In genomic region chr1:63201672-63202071, GRCm38 (mm10) we compare ENCODE assay signal across 27 mouse cellular contexts. TPM values are rescaled to one million over a fixed set of nuclear protein-coding genes. Genes with fewer than 3 reads are reported as not detected.
A peak's percentile ranks its signal among the peaks of the same experiment; 100 is the strongest.
DNase-seq lines count a peak whose midpoint lies in the region; ATAC-seq and TF ChIP-seq lines count a peak whose summit lies in the region.
"Had no signal": no experiment of that assay in that cellular context is flagged by ENCODE, and none has a peak within 500 bp of the region (broad histone marks: within the 10 kb centered on the region; RNA-seq: fewer than 3 reads in every experiment).

No protein-coding gene starts in this region.

- H3K36me3 ChIP-seq in ES-Bruce4 (ENCODE audit: control insufficient read depth, insufficient read depth, low read length, poor library complexity, severe bottlenecking) (no peaks in the 10 kb centered on the region), ES-E14 (ENCODE audit: control insufficient read depth, insufficient read depth, low read length, poor library complexity, severe bottlenecking) (no peaks in the 10 kb centered on the region; the same call in none of the 2 replicates)
- H3K36me3 ChIP-seq in stomach, postnatal 0 days (ENCODE audit: control insufficient read depth, insufficient read depth, low read length), result no peaks in the 10 kb centered on the region
- H3K36me3 ChIP-seq: embryonic facial prominence, embryonic 12.5 days; forebrain, embryonic 12.5 days had no signal

- no peak for ATAC-seq in stomach, postnatal 0 days (ENCODE audit: low FRiP score, low TSS enrichment)
- ATAC-seq: CD4-positive, CD25-positive, alpha-beta regulatory T cell, adult 4 months; forebrain, embryonic 14.5 days; forebrain, embryonic 16.5 days had no signal

- H3K4me3 ChIP-seq in ES-Bruce4 (ENCODE audit: low read depth, low read length) (no peak overlapping the region), ES-E14 (ENCODE audit: insufficient read depth in 1 of 2, low read depth in 1 of 2, low read length in 2 of 2, poor library complexity in 1 of 2, severe bottlenecking in 1 of 2) (peak overlapping the region; percentile 17 to 75; a peak in 2 of 4 replicates)
- H3K4me3 ChIP-seq in embryonic fibroblast, embryonic 13.5 days (ENCODE audit: insufficient read depth, low read length), result no peak overlapping the region
- no peak overlapping the region for H3K4me3 ChIP-seq in stomach, postnatal 0 days (ENCODE audit: low read depth, low read length)
- no peak overlapping the region for H3K4me3 ChIP-seq in gastrocnemius, adult 2 months
- H3K4me3 ChIP-seq: embryonic facial prominence, embryonic 10.5 days; embryonic facial prominence, embryonic 12.5 days; erythroblast, embryonic 14.5 days; forebrain, embryonic 10.5 days; forebrain, embryonic 12.5 days had no signal

- H3K9ac ChIP-seq in ES-Bruce4 (ENCODE audit: low read depth, poor library complexity, severe bottlenecking), result no peak overlapping the region; the same call in 1 of the 2 replicates
- no peak overlapping the region for H3K9ac ChIP-seq in ES-E14 (ENCODE audit: insufficient read depth, low read depth, low read length, poor library complexity, severe bottlenecking)
- H3K9ac ChIP-seq in stomach, postnatal 0 days (ENCODE audit: low read length), result no peak overlapping the region
- H3K9ac ChIP-seq: embryonic facial prominence, embryonic 12.5 days; forebrain, embryonic 12.5 days had no signal

- 80% methylated on average over 1 of the region's 1 CpGs for WGBS in stomach, postnatal 0 days

- no peak overlapping the region for H3K4me2 ChIP-seq in stomach, postnatal 0 days (replicated peaks; ENCODE audit: low read depth)
- H3K4me2 ChIP-seq: embryonic facial prominence, embryonic 12.5 days; forebrain, embryonic 12.5 days had no signal

- H3K9me3 ChIP-seq in ES-Bruce4 (replicated peaks; ENCODE audit: control insufficient read depth, insufficient read depth, low read length, poor library complexity, severe bottlenecking), result 0 out of 2 replicates have a peak, but pooled peaks cover 5% of the 10 kb centered on the region
- H3K9me3 ChIP-seq in ES-E14 (ENCODE audit: control insufficient read depth, insufficient read depth, low read depth, low read length), result no peaks in the 10 kb centered on the region
- no peaks in the 10 kb centered on the region for H3K9me3 ChIP-seq in stomach, postnatal 0 days (ENCODE audit: control insufficient read depth, low read length)

- no peaks in the 10 kb centered on the region for H3K27me3 ChIP-seq in ES-Bruce4 (ENCODE audit: control insufficient read depth, insufficient read depth, low read length, poor library complexity, severe bottlenecking)
- H3K27me3 ChIP-seq in stomach, postnatal 0 days (ENCODE audit: control insufficient read depth, insufficient read depth, low read length), result no peaks in the 10 kb centered on the region
- H3K27me3 ChIP-seq: CH12.LX; embryonic facial prominence, embryonic 12.5 days; forebrain, embryonic 12.5 days had no signal

- H3K27ac ChIP-seq in ES-Bruce4 (ENCODE audit: insufficient read depth, low read length) (peak overlapping the region; percentile 81), ES-E14 (ENCODE audit: insufficient read depth, low read depth, low read length, poor library complexity, severe bottlenecking) (no peak overlapping the region; the same call in 1 of the 2 replicates)
- H3K27ac ChIP-seq in embryonic fibroblast, embryonic 13.5 days (ENCODE audit: insufficient read depth, low read length), result peak overlapping the region; percentile 51; the same call in 1 of the 2 replicates
- H3K27ac ChIP-seq in stomach, postnatal 0 days (replicated peaks), result no peak overlapping the region
- no peak overlapping the region for H3K27ac ChIP-seq in gastrocnemius, adult 2 months
- H3K27ac ChIP-seq: embryonic facial prominence, embryonic 10.5 days; embryonic facial prominence, embryonic 12.5 days; forebrain, embryonic 10.5 days; forebrain, embryonic 12.5 days had no signal

- intact Hi-C loops in gastrocnemius, adult 2 months (cut with DNase I), result no loop called here

- peaks cover 3% of the 10 kb centered on the region for H3K4me1 ChIP-seq in ES-Bruce4 (ENCODE audit: control insufficient read depth, insufficient read depth, low read length)
- peaks cover 4 to 9% of the 10 kb centered on the region in 2 experiments; a peak in 3 of 4 replicates for H3K4me1 ChIP-seq in ES-E14 (ENCODE audit: control insufficient read depth in 2 of 2, insufficient read depth in 2 of 2, low read length in 2 of 2, poor library complexity in 1 of 2)
- no peaks in the 10 kb centered on the region for H3K4me1 ChIP-seq in embryonic fibroblast, embryonic 13.5 days (ENCODE audit: control insufficient read depth, insufficient read depth, low read length)
- H3K4me1 ChIP-seq in stomach, postnatal 0 days (replicated peaks; ENCODE audit: control insufficient read depth, insufficient read depth), result no peaks in the 10 kb centered on the region

- DNase-seq in 3T3-L1 (ENCODE audit: low read depth, low spot score) (peak; percentile 19), ES-E14 (ENCODE audit: low read depth, low spot score) (no peak)
- no peak for DNase-seq in lung, postnatal 4 days
- no peak for DNase-seq in T-cell, adult 2 months (ENCODE audit: low spot score)
- no peak for DNase-seq in stomach, postnatal 0 days (ENCODE audit: low spot score)
- DNase-seq in gastrocnemius, adult 2 months, result no peak
- DNase-seq: adrenal gland, adult 2 months; adrenal gland, postnatal 10 days; adrenal gland, postnatal 25 days; B cell, adult 2 months; cerebellum, adult 11 months; cerebellum, adult 2 months; cerebellum, adult 9-10 months; cerebellum, postnatal 10 days; cerebellum, postnatal 25 days had no signal

- in situ Hi-C loops in ES-E14 (cut with MboI; ENCODE audit: low sequenced_read_pairs in 2 of 2, unreplicated experiment in 2 of 2), result no loop called here

- no peak for TF ChIP-seq EP300 in ES-Bruce4 (IDR thresholded peaks at IDR 0.05; ENCODE audit: insufficient read depth, low read depth, low read length)
- TF ChIP-seq EP300 in stomach, postnatal 0 days (optimal IDR thresholded peaks at IDR 0.05), result no peak

- no peak for TF ChIP-seq CTCF in ES-Bruce4 (IDR thresholded peaks at IDR 0.05; ENCODE audit: low read depth, low read length)
- no peak for TF ChIP-seq CTCF in embryonic fibroblast, embryonic 13.5 days (IDR thresholded peaks at IDR 0.05; ENCODE audit: borderline replicate concordance, insufficient read depth, low read length)
- no peak for TF ChIP-seq CTCF in stomach, postnatal 0 days (IDR thresholded peaks at IDR 0.05; ENCODE audit: low read depth)
- no peak for TF ChIP-seq CTCF in gastrocnemius, adult 2 months (IDR thresholded peaks at IDR 0.05)

- TF ChIP-seq POLR2A in ES-Bruce4 (IDR thresholded peaks at IDR 0.05; ENCODE audit: insufficient read depth, low read length), result no peak
- TF ChIP-seq POLR2A in embryonic fibroblast, embryonic 13.5 days (IDR thresholded peaks at IDR 0.05; ENCODE audit: low read depth, low read length), result no peak

TF ChIP-seq in ES-E14, 5 proteins besides CTCF, POLR2A, EP300 and RAD21:
- TF ChIP-seq CHD2 (IDR thresholded peaks at IDR 0.05; ENCODE audit: low read depth, low read length), result no peak
- no peak for TF ChIP-seq HCFC1 (IDR thresholded peaks at IDR 0.05; ENCODE audit: borderline replicate concordance, insufficient read depth, low read length)
- no peak for TF ChIP-seq ZNF384 (IDR thresholded peaks at IDR 0.05; ENCODE audit: low read depth, low read length)
- TF ChIP-seq MAFK (IDR thresholded peaks at IDR 0.05; ENCODE audit: insufficient read depth, low read depth, low read length), result no peak
- no peak for TF ChIP-seq ZC3H11A (IDR thresholded peaks at IDR 0.05; ENCODE audit: borderline replicate concordance, low read depth, low read length)

RNA-seq across cellular contexts. Expression of gene Gpr1, which starts 12.7 kb away (rescaled TPM):
- 0.35 and 0.61 TPM in 2 replicates for polyA plus RNA-seq in ES-Bruce4 (2011; ENCODE audit: insufficient read depth, insufficient read length, low read depth, missing spikeins)
- total RNA-seq in ES-E14 (2012; rRNA removed), result 1.3 and 2.2 TPM in 2 replicates
- polyA plus RNA-seq in embryonic fibroblast, embryonic 13.5 days (2011; ENCODE audit: insufficient read length, low read depth, missing spikeins), result 0.88 and 1.7 TPM in 2 replicates
- 0.05 and 0.11 TPM in 2 replicates for polyA plus RNA-seq in stomach, postnatal 0 days (2015; fragmentation: Nextera tagmentation; extraction: Ambion mirVana)
- under 1 TPM; 0.56 to 0.64 TPM for total RNA-seq in gastrocnemius, adult 2 months (2021)
- total RNA-seq: adrenal gland, postnatal 25 days; CH12.LX; MEL had no signal
- polyA plus RNA-seq: CD4-positive, CD25-positive, alpha-beta regulatory T cell, adult 4 months; erythroblast, embryonic 14.5 days had no signal

RNA-seq across cellular contexts. Expression of gene Ndufs1, which starts 25.0 kb away (rescaled TPM):
- 106 and 110 TPM in 2 replicates for polyA plus RNA-seq in ES-Bruce4 (2011; ENCODE audit: insufficient read depth, insufficient read length, low read depth, missing spikeins)
- 84.2 and 101 TPM in 2 replicates for total RNA-seq in ES-E14 (2012; rRNA removed)
- polyA plus RNA-seq in embryonic fibroblast, embryonic 13.5 days (2011; ENCODE audit: insufficient read length, low read depth, missing spikeins), result 92.9 and 96.9 TPM in 2 replicates
- polyA plus RNA-seq in stomach, postnatal 0 days (2015; fragmentation: Nextera tagmentation; extraction: Ambion mirVana), result 86.5 and 90.7 TPM in 2 replicates
- 100 to 1,000 TPM; 323 to 475 TPM for total RNA-seq in gastrocnemius, adult 2 months (2021)

RNA-seq across cellular contexts. Expression of gene Eef1b2, which starts 25.0 kb away (rescaled TPM):
- polyA plus RNA-seq in ES-Bruce4 (2011; ENCODE audit: insufficient read depth, insufficient read length, low read depth, missing spikeins), result 2,024 and 2,095 TPM in 2 replicates
- 1,668 and 1,913 TPM in 2 replicates for total RNA-seq in ES-E14 (2012; rRNA removed)
- 2,343 and 2,477 TPM in 2 replicates for polyA plus RNA-seq in embryonic fibroblast, embryonic 13.5 days (2011; ENCODE audit: insufficient read length, low read depth, missing spikeins)
- polyA plus RNA-seq in stomach, postnatal 0 days (2015; fragmentation: Nextera tagmentation; extraction: Ambion mirVana), result 427 and 438 TPM in 2 replicates
- 100 to 1,000 TPM; 311 to 425 TPM for total RNA-seq in gastrocnemius, adult 2 months (2021)

Comparison
In these comparisons a context has a peak if more than half of its experiments do, and no peak if none do; other contexts are left out.
1. H3K27ac ChIP-seq: peak in ES-Bruce4 (single experiment) and embryonic fibroblast, embryonic 13.5 days (single experiment); none in ES-E14 (single experiment), stomach, postnatal 0 days (single experiment) and gastrocnemius, adult 2 months (single experiment).
2. H3K4me3 ChIP-seq: peak in ES-E14 (2 of 2); none in ES-Bruce4 (single experiment), embryonic fibroblast, embryonic 13.5 days (single experiment), stomach, postnatal 0 days (single experiment) and gastrocnemius, adult 2 months (single experiment).